Mouse (Mus musculus) midbrain, embryonic 12.5 days (tissue): ENCODE results near the gene Gm17657. TPM values are rescaled to one million over a fixed set of nuclear protein-coding genes. Genes with fewer than 3 reads are reported as not detected.

Experiments
- ATAC-seq: fragments of 200-750 bp; cut with Nextera tagmentation; 2 replicates; pipeline ENCODE4 v1.8.0; 2017; ENCODE audit warnings: low read depth, moderate TSS enrichment, moderate library complexity; ENCODE audit not compliant: low FRiP score
- H3K27ac ChIP-seq: fragments of 300-500 bp; sonication (generic); replicated peaks from 2 replicates; pipeline ENCODE4 v1.5.1; 2016; ENCODE audit warnings: mild to moderate bottlenecking
- H3K27me3 ChIP-seq: fragments of 300-500 bp; sonication (generic); 2 replicates; pipeline ENCODE4 v1.6.1; 2016; ENCODE audit warnings: mild to moderate bottlenecking
- H3K36me3 ChIP-seq: fragments of 300-500 bp; sonication (generic); 2 replicates; pipeline ENCODE4 v1.6.1; 2016
- H3K4me1 ChIP-seq: fragments of 300-500 bp; sonication (generic); 2 replicates; pipeline ENCODE4 v1.6.1; 2016
- H3K4me2 ChIP-seq: fragments of 300-500 bp; sonication (generic); replicated peaks from 2 replicates; pipeline ENCODE4 v1.6.1; 2016; ENCODE audit warnings: mild to moderate bottlenecking, moderate library complexity
- H3K4me3 ChIP-seq: fragments of 300-500 bp; sonication (generic); 2 replicates; pipeline ENCODE4 v1.5.1; 2016; ENCODE audit warnings: mild to moderate bottlenecking
- H3K9ac ChIP-seq: fragments of 300-500 bp; sonication (generic); replicated peaks from 2 replicates; pipeline ENCODE4 v1.6.1; 2016; ENCODE audit warnings: mild to moderate bottlenecking, moderate library complexity
- H3K9me3 ChIP-seq: fragments of 300-500 bp; sonication (generic); 2 replicates; pipeline ENCODE4 v1.6.1; 2016; ENCODE audit warnings: mild to moderate bottlenecking
- WGBS: fragments of 180-500 bp; shearing (Covaris S2); methylation state at CpG from one replicate; pipeline ENCODE4 v1.1.7; 2016; 5-methylcytosine and 5-hydroxymethylcytosine counted together
- microRNA-seq: library from miRNA; unstranded; fragments of <30 nt; microRNA quantifications from one replicate; pipeline ENCODE4, GENCODE M21; 2017
- polyA plus RNA-seq: library from polyadenylated mRNA; unstranded; fragments of >200 nt; fragmentation: Nextera tagmentation; extraction: Ambion mirVana; gene quantifications from 2 replicates; pipeline ENCODE4 v1.2.1, GENCODE M21; 2016

Gene Gm17657
- polyA plus RNA-seq, 1 experiment from 2014 or later: not detected

DNA sequence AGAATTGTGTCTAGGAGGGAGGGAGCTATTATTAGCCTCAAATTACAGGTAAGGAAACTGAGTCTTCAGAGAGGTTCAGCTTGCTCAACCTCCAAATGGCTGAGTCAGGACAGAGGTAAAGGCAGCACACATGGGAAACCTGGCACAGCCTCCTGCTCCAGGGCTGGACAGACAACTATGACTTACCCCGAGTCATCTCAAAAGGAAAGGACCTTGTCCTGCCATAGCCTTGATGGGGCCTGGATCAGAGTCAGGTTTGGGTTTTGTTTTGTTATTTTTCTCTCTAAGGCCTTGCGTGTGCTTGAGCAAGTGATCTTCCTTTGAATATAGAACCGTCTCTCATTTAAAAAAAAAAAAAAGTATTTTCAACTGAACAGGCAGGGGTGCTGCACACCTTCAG, 74.3 kb downstream of the Gm17657 start:
- H3K4me2 ChIP-seq: no peak overlapping the region
- 100% methylated on average over 3 of the region's 3 CpGs for WGBS

DNA sequence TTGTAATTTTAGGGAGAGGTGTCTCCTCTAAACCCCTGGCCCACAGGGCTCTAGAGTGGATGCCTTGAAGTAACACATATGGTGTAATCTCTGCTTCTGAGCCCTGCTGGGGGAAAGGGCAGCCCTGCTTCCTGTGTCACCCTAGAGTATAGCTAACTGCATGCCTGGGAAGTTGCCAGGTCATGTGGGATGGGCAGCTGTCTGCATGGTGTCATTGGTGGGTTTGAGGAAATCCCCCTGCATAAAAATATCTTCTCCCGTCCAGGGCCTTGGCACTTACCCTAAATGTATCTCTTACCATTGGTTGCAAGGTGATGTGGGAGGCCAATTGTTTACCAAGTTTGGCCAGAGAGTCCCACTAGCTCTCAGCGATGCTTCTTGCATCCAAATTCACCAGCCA, 75.4 kb downstream of the Gm17657 start:
- Histone ChIP-seq H3K27me3 (no peaks in the 10 kb centered on the region), H3K36me3 (no peaks in the 10 kb centered on the region), H3K9me3 (no peaks in the 10 kb centered on the region), H3K27ac (no peak overlapping the region), H3K9ac (no peak overlapping the region), H3K4me1 (no peaks in the 10 kb centered on the region), H3K4me3 (no peak overlapping the region), H3K4me2 (no peak overlapping the region)
- 83% methylated on average over 2 of the region's 2 CpGs for WGBS
- no peak for ATAC-seq

More for the DNA sequence above, 74.3 kb downstream of the Gm17657 start:
- Histone ChIP-seq H3K27me3 (no peaks in the 10 kb centered on the region), H3K9me3 (no peaks in the 10 kb centered on the region), H3K36me3 (no peaks in the 10 kb centered on the region), H3K4me1 (no peaks in the 10 kb centered on the region), H3K4me3 (no peak overlapping the region), H3K9ac (no peak overlapping the region), H3K27ac (no peak overlapping the region)
- no peak for ATAC-seq

DNA sequence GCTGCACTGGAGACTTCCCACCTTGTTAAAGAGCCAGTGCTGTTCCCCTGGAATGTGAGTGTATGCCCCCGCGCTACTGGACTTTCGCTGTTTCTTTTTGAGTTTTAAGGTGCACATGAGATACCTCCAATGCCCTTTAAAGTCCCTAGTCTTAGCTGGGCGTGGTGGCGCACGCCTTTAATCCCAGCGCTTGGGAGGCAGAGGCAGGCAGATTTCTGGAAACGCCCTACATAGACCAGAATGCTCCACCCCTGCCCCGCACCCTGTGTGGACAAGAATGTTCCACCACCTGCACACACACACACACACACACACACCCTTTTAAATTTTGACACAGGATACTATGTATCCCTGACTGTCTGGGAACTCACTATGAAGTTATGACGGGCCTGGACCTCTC, 76.0 kb downstream of the Gm17657 start:
- no peak overlapping the region for H3K27ac ChIP-seq
- no peaks in the 10 kb centered on the region for H3K36me3 ChIP-seq
- H3K9ac ChIP-seq: no peak overlapping the region
- H3K4me1 ChIP-seq: peaks cover under 1% of the 10 kb centered on the region; the same call in 1 of the 2 replicates
- WGBS: 93% methylated on average over 10 of the region's 10 CpGs
- H3K9me3 ChIP-seq: no peaks in the 10 kb centered on the region
- H3K4me3 ChIP-seq: no peak overlapping the region
- no peaks in the 10 kb centered on the region for H3K27me3 ChIP-seq
- no peak for ATAC-seq
- H3K4me2 ChIP-seq: no peak overlapping the region

Small RNA genes lying within 50 kb of the gene (microRNA-seq; reads per million reads assigned to microRNA genes)
- not detected for gene Mir7667

Other genes with a start within 250 kb of the Gm17657 start
- 1.3 and 2.0 TPM in 2 replicates for gene Pi16, start 232.0 kb downstream of the Gm17657 start, polyA plus RNA-seq
- gene Mtch1, start 201.7 kb downstream of the Gm17657 start, polyA plus RNA-seq: 407 and 436 TPM in 2 replicates
- 3.6 and 5.3 TPM in 2 replicates for gene Fgd2, start 188.7 kb downstream of the Gm17657 start, polyA plus RNA-seq
- 16.8 and 16.9 TPM in 2 replicates for gene Pim1, start 58.9 kb downstream of the Gm17657 start, polyA plus RNA-seq
- gene Tbc1d22b, start 147 bp upstream of the Gm17657 start, polyA plus RNA-seq: 24.1 and 28.0 TPM in 2 replicates
- gene Tmem217, start 2.7 kb upstream of the Gm17657 start, polyA plus RNA-seq: 2.0 and 2.1 TPM in 2 replicates
- 98.2 and 101 TPM in 2 replicates for gene Rnf8, start 65.2 kb upstream of the Gm17657 start, polyA plus RNA-seq
- gene Gm28043, start 65.2 kb upstream of the Gm17657 start, polyA plus RNA-seq: 5.0 TPM in 2 replicates
- gene Cmtr1, start 111.0 kb upstream of the Gm17657 start, polyA plus RNA-seq: 162 TPM in 2 replicates
- gene Ccdc167, start 167.4 kb upstream of the Gm17657 start, polyA plus RNA-seq: 15.6 and 15.9 TPM in 2 replicates